Mouse (Mus musculus): ENCODE data around the gene St6gal1. TPM values are rescaled to one million over a fixed set of nuclear protein-coding genes. Genes with fewer than 3 reads are reported as not detected.

The St6gal1 gene
- polyA plus RNA-seq, 1 experiment, result 1.1 TPM

DNA sequence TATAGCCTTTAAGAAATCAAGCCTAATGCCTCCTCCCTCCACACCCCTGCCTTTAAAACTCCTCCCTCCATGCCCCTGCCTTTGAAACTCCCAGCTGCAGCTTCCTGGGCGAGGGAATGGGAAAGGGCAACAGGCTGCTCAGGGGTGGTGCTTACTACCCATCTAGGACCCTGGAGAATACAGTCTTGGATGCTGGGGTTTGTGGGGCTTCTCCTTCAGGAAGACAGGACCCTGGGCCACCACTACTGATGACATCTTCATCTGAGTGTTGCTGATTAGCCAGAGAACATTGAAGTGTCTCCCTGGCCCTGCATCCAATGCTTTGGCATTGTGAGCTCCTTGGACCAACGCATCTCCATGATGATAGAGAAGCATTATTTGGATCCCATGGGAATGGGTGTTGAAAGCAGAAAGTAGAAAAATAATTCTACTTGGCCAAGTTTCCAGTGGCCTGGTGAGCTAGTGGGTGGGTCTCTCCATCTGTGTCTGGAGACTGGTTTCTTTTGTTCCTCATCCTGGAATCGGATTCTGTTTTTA is 137.0 kb downstream of the St6gal1 start:
- TF ChIP-seq GATA1 (IDR thresholded peaks at IDR 0.05; ENCODE audit: low read length), result no peak

DNA sequence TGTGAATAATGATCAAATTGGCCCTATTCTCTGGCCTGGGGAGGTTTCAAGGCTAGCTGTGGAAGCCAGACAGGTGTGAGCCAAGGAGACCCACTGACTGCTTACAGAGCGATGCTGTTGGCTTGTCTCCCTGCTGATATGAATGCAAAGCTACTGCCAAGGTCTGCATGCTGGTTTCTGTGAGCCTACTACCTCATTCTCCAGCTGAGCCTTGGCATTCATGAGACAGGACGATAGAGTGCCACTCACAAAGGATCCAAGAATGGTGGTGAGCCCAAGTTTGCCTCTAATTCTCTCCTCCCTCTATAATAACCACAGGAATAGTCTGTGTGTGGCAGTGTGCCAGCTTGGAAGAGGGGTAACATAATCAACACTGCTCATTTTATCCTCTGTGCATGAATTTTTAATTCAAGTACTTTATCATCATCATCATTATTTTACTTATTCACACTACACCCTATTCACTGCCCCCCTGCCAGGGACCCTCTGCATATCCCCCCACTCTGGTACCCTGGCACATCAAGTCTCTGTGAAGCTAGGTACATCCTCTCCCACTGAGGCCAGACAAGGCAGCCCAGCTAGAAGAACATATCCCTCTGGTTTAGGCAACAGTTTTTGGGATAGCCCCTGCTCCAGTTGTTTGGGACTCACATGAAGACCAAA is 139.9 kb downstream of the St6gal1 start:
- no peak for TF ChIP-seq GATA1 (IDR thresholded peaks at IDR 0.05; ENCODE audit: low read length)

DNA sequence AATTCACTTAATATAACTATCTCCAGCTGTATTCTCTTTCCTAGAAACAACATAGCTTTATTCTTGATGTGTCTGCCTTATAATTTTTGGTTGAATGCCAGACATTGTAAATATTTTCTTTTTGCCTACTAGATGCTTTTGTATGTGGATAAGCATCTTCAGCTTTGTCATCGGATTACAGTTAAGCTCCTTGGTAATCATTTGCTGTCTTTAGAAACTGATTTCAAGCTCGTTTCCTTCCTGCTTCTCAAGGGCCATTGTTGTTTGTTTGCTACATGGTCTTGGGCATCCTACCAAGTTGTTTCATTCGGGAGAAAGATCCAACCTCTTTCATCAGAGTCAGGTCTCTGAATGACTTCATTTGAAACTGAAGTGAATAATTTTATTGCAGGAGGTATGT is 144.6 kb downstream of the St6gal1 start:
- TF ChIP-seq GATA1 (IDR thresholded peaks at IDR 0.05; ENCODE audit: low read length), result no peak

DNA sequence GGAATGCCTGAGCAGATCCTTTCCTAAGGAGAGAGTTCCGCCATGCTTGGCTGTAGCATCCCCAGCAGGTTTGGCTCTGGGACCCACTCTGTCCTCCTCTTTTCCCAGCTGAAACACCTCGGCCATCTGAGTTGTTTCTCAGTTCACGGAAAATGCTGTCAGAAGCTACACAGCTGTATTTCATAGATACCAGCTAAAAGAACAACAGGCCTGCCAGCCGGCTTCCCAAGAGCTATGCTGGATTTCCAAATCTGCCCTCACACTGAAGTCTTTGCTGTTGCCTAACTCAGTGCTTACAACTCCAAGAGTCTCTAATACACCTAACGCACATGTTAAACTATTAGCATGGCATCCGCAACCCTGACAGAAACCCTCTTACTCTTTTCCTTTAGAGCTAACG is 146.2 kb downstream of the St6gal1 start:
- TF ChIP-seq GATA1 (IDR thresholded peaks at IDR 0.05; ENCODE audit: low read length), result no peak

DNA sequence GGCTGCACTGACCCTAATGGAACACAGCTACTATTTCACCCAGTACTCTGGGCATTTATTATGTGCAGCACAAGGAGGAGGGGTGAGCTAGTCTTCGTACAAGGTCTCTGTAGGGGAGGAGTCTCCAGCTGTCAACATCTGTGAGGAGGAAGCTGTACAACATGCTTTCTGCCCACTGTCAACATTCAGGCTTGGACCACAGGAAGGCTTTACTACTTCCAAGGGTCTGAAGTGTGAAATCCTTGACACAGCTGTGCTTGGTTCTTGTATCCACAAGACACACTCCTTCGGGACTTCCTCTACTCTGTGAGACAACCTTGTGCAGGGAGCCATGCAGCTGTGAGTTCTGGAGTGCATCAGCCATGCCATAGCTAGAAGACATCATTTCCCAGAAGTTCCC is 147.8 kb downstream of the St6gal1 start:
- TF ChIP-seq GATA1 (IDR thresholded peaks at IDR 0.05; ENCODE audit: low read length), result no peak

DNA sequence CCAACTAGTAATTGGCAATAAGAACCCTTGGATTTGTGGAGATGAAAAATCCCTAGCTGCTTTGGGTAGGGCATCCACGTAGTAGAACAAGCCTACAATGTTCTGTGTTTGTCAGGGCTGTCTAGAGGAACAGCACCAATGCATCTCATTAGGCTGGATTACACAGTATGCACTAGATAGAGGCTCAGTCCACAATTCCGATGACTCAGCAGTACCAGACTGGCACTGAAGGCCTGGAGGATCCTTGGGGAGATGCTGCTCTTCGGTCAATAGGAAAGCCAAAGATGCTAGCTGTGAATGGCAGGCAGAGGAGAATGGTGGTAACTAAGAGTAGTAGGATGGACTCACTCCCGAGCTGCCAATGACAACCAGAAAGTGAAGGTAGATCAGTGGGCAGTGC is 149.5 kb downstream of the St6gal1 start:
- no peak for TF ChIP-seq GATA1 (IDR thresholded peaks at IDR 0.05; ENCODE audit: low read length)

DNA sequence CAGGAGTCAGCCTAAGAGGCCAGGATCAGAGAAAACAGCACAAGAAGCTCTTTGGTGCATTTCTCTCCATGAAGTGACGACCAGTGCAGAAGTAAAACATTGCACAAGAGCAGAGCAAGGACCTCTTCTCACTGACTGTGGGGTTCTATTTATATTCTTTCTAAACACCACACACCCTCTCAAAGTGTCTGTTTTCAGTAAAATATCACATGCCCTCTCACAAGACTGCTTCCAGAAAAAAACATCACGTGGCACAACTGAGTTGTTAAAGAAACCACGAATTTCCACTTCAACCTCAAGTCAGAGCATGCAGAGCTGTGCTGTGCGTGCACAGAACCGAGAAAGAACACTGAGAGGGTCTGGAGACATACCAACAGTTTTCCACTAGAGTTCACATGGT is 150.4 kb downstream of the St6gal1 start:
- no peak for TF ChIP-seq GATA1 (IDR thresholded peaks at IDR 0.05; ENCODE audit: low read length)

DNA sequence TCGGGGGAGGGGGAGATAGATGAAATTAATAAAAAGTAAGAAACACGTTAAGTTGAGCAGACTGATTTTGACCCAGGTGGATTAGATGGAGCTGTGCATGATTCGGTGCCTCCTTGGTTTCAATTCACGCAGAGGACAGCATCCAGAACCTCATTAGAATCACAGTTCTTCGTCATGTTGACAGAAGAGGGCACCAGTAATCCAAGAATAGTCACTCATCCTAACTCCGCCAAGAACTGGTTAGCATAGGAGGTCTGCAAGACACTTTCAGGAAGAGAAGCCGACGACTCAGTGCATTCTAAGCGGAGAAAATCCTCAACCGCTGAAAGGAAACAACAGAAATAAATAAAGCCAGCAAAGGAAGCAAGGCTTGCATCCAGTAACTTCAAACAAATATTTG is 151.6 kb downstream of the St6gal1 start:
- TF ChIP-seq GATA1 (IDR thresholded peaks at IDR 0.05; ENCODE audit: low read length), result no peak

DNA sequence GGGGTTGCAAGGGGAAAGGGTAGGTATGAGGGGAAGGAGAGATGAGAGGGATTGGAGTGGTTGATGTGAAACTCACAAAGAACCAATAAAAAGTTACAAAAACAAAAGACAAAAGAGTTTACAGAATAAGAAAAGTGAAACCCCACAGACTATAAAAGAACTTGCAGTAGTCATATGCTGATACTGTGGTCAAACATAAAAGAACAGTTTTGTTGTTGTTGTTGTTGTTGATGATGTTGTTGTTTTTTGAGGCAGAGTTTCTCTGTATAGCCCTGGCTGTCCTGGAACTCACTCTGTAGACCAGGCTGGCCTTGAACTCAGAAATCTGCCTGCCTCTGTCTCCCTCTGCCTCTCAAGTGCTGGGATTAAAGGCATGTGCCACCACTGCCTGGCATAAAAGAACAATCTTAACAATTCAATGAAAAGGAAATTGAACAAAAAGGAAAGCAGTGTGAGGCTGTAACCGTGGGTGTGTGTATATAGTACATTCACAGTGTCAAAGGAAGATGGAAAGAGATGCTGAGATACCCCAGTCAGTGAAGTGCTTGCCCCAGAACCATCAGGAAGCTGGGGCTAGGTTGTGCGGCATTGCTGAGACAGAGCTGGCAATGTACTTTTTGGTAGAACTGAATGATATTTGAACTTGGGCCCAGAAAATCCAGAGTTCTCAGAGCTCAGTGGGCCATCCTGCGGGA is 155.1 kb downstream of the St6gal1 start:
- no peak for TF ChIP-seq GATA1 (IDR thresholded peaks at IDR 0.05; ENCODE audit: low read length)

DNA sequence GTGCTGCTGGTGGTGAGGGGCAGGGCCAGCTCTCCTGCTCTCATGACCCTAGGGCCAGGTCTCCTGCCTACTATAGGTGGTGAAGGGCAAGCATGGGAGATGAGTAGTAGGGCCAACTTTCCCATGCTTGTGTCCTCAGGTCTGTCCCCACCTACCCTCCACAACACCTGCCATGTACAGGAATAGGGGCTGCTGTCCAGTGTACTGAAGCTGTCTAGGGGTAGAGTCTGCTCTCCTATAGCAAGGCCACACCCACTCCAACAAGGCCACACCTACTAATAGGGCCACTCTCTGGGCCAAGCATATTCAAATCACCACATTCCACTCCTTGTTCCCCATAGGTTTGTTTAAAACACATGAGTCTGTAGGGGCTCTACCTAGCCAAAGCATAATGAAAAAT is 159.8 kb downstream of the St6gal1 start:
- TF ChIP-seq GATA1 (IDR thresholded peaks at IDR 0.05; ENCODE audit: low read length), result no peak

DNA sequence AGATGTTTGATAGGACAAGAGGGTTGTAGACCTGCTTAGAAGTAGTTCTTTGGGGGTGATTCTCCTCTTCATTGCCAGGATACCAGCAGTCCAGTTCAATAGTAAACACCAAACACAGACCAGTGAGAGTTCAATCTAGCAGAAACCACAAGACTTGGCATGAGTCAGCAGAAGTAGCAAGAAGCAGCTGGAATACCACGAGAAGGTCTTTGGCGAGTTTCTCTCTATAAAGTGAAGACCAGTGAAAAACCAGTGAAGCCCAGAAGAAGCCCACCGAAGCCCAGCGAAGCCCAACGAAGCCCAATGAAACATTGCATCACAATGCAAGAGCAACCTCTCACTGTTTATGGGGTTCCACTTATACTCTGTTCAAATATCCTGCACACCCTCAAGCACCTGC is 173.4 kb downstream of the St6gal1 start:
- no peak for TF ChIP-seq GATA1 (IDR thresholded peaks at IDR 0.05; ENCODE audit: low read length)

DNA sequence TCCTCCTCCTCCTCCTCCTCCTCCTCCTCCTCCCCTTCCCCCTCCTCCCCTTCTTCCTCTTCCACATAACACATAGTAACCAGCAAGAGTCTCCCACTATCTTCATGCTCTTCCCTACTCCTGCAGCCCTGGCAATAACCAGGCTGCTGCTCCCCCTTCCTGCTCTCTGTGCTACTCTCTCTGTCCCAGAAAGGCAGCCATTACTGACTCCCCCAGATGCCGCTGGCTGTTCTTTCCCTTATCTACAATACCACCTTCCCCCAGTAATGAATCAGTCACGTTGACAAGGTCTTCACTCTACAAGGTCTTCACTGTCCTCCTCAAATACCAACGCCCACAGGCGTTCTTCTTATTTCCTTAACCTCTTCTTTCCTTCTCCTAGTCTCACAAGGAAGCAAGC is 176.9 kb downstream of the St6gal1 start:
- no peak for TF ChIP-seq GATA1 (IDR thresholded peaks at IDR 0.05; ENCODE audit: low read length)

DNA sequence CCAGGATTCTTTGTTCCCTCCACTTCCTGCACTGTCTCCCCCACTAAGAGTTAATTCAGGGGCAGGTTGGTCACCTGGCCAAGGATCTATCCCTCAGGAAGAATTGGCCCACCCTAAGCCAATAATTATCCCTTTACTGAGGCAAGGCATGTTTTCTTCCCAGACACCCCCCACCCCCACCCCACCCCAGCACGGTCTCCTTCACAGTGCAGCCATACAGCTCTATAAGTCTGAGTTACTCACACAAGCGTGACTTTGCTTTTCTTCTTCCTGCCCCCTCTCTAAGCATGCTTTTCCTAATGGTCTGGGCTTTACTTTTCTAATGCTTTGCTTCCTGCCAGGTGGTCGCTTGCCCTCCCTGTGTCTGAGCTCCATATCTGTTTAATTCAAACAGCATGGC is 177.4 kb downstream of the St6gal1 start:
- TF ChIP-seq GATA1 (IDR thresholded peaks at IDR 0.05; ENCODE audit: low read length), result no peak

DNA sequence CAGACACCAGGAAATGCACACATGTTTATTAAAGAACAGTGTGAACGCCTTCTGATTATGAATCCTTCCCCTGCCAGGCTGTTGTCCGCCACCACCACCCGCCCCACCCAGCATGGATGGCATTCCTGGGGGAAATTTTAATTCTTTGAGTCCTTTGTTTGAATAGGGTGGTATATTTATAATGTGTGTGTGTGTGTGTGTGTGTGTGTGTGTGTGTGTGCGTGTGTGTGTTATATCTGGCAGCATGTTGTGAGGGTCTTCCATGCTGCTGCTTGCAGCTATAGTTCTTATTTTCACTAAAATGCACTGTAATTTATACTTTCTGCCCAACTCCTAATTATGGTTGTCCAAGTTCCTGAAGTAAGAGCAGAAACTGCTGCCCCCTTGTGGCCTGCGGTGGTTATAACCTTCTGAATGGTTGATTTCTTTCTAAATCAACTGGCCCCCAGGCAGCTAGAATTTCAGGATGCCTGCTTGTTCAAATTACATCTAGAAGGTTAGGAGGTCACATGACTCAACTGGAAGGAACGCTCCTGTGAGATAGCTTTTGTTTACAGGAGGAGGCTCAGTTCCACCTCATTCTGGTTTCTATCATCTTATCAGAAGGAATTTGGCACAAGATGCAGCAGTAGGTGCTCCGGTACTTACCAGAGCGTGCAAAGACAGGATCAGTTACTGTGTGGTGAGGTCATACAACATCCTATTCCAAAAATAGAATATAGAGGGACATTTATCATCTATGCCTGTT is 178.6 kb downstream of the St6gal1 start:
- no peak for TF ChIP-seq GATA1 (IDR thresholded peaks at IDR 0.05; ENCODE audit: low read length)

Other genes starting within 250 kb of the St6gal1 start
- gene Kng2, start 195.3 kb upstream of the St6gal1 start, polyA plus RNA-seq (2012), result not detected in 2 replicates
- not detected in 2 replicates for gene Kng1, start 166.9 kb upstream of the St6gal1 start, polyA plus RNA-seq (2012)
- gene Eif4a2, start 117.3 kb upstream of the St6gal1 start, polyA plus RNA-seq (2012), result 2.1 and 4.3 TPM in 2 replicates
- gene Rfc4, start 97.0 kb upstream of the St6gal1 start, polyA plus RNA-seq (2012), result 15.7 and 57.6 TPM in 2 replicates
- not detected in 2 replicates for gene Adipoq, start 78.2 kb upstream of the St6gal1 start, polyA plus RNA-seq (2012)
- not detected in 2 replicates for gene Rtp1, start 204.4 kb downstream of the St6gal1 start, polyA plus RNA-seq (2012)